Mouse (Mus musculus) lung, adult 2 months (tissue): Measurements from ENCODE around the gene Hist1h1t. TPM values are rescaled to one million over a fixed set of nuclear protein-coding genes. Genes with fewer than 3 reads are reported as not detected.

Source experiments
- DNase-seq: peaks from one replicate; pipeline ENCODE4 v3.0.0; 2022
- H3K4me1 ChIP-seq: fragments of 200-500 bp; 2 replicates; pipeline ENCODE4 v1.6.1; 2011; ENCODE audit warnings: low read length; ENCODE audit not compliant: control insufficient read depth, insufficient read depth
- H3K4me3 ChIP-seq: fragments of 200-500 bp; replicated peaks from 2 replicates; pipeline ENCODE3; 2011; ENCODE audit warnings: low read depth, mild to moderate bottlenecking, control low read depth, low read length; ENCODE audit errors: extremely low read depth
- CTCF ChIP-seq: fragments of 200-500 bp; IDR thresholded peaks from 2 replicates; pipeline ENCODE4 v1.5.1; 2011; ENCODE audit warnings: mild to moderate bottlenecking, low read length, control low read depth; ENCODE audit not compliant: insufficient read depth
- POLR2A ChIP-seq: fragments of 200-500 bp; IDR thresholded peaks from 2 replicates; pipeline ENCODE4 v1.6.1; 2011; ENCODE audit warnings: low read depth, mild to moderate bottlenecking, control low read depth, low read length, borderline replicate concordance; ENCODE audit errors: extremely low read depth
- WGBS: fragments of 180-500 bp; shearing (Covaris S2); methylation state at CpG from one replicate; pipeline ENCODE4 v1.1.7; 2018; 5-methylcytosine and 5-hydroxymethylcytosine counted together
- polyA plus RNA-seq: library from polyadenylated mRNA; depleted of rRNA; stranded (reverse); fragments of >200 nt; gene quantifications from 2 replicates; pipeline ENCODE4 v1.2.3, GENCODE M21; 2012

Hist1h1t gene
- polyA plus RNA-seq, 1 experiment = not detected

DNA sequence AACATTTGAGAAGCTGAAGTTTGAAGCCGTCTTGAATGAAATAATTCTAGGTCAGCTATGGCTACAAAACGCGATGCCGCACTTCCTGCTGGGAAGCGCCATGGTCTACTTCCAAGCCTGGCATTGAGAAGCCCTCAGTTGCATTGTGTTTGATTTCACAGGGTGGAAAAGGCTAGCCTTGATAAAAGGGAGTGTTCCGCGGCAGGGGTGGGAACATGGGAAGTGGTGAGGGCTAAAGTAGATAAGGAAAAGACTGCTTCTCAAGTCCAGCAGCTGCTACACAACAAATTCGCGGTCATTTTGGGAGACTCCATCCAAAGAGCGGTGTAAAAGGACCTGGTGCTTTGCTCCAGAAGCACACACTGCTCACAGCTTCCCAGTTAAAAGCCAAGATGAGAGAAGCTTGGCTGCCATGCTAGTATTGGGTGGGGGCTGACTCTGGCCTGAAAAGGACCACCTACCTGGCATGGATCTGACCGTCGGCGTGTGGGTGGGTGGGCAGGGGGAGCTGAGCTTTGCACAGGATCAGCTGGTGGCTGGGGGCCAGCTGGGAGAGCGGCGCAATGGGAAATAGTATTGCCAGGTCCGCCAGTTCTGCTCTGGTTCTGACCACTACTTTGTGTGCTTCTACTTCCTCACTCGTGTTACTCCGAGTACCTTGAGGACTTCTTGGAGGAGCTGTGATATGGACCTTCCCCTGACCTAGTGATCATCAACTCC is 33.0 kb downstream of the Hist1h1t start:
- no peak overlapping the region for H3K4me3 ChIP-seq
- TF ChIP-seq CTCF (no peak), POLR2A (no peak)
- no peak for DNase-seq
- WGBS = 79% methylated on average over 18 of the region's 18 CpGs
- no peaks in the 10 kb centered on the region for H3K4me1 ChIP-seq

DNA sequence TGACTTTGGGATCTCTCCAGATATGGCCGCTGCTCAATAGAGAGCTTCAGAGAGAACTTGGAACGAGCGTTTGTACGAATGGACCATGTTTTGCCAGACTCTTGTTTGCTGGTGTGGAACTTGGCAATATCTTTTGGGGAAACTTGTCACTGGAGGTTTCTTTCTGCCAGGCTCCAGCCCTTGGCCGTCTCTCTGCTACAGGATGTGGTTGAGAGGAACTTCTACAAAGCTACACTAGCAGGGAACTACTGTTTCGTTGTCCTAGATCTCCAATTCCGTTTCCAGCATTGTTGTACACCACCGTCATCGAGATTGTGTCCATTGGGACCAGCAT is 33.5 kb downstream of the Hist1h1t start:
- DNase-seq = no peak
- WGBS = 80% methylated on average over 9 of the region's 9 CpGs
- no peaks in the 10 kb centered on the region for H3K4me1 ChIP-seq
- H3K4me3 ChIP-seq = no peak overlapping the region
- TF ChIP-seq CTCF (no peak), POLR2A (no peak)

- Histone ChIP-seq H3K4me3 (no peak overlapping the region), H3K4me1 (no peaks in the 10 kb centered on the region)
- DNase-seq = no peak
- TF ChIP-seq POLR2A (no peak), CTCF (no peak)
- WGBS = 91% methylated on average over 5 of the region's 5 CpGs
Observed at GRCm38 (mm10) chr13:23729706-23730105, 34.1 kb downstream of the Hist1h1t start.

DNA sequence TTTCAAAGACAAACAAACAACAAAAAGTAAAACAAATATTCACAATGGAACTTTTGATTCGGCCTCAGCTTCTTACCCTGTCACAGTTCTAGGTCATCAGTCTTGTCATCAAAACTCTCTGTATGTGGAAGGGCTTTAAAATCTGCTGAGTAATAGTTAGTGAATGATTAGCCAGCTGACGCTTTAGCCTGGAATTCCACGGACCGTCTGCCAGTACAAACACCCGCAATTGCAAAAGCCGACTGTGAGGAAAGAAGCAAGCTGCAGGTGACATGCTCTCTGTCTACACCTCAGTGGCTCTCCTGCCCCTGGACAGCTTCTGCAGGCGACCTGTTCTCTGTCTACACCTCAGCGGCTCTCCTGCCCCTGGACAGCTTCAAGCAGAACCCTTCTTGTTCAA is 34.9 kb downstream of the Hist1h1t start:
- DNase-seq = no peak
- Histone ChIP-seq H3K4me1 (no peaks in the 10 kb centered on the region), H3K4me3 (no peak overlapping the region)
- 32% methylated on average over 8 of the region's 8 CpGs for WGBS
- TF ChIP-seq CTCF (no peak), POLR2A (no peak)

GRCm38 (mm10) chr13:23732156-23732804 is 36.7 kb downstream of the Hist1h1t start:
- TF ChIP-seq CTCF (peak; percentile 45; the same call in 1 of the 2 replicates), POLR2A (no peak)
- WGBS = 22% methylated on average over 8 of the region's 8 CpGs
- DNase-seq = no peak
- Histone ChIP-seq H3K4me3 (no peak overlapping the region), H3K4me1 (no peaks in the 10 kb centered on the region)

GRCm38 (mm10) chr13:23737091-23737490 is 41.5 kb downstream of the Hist1h1t start:
- TF ChIP-seq CTCF (no peak), POLR2A (no peak)
- Histone ChIP-seq H3K4me3 (no peak overlapping the region), H3K4me1 (peaks cover 4% of the 10 kb centered on the region)
- WGBS = 93% methylated on average over 5 of the region's 5 CpGs
- no peak for DNase-seq

- TF ChIP-seq POLR2A = no peak
- TF ChIP-seq CTCF = no peak
Observed at GRCm38 (mm10) chr13:23738041-23738440, 42.4 kb downstream of the Hist1h1t start.

GRCm38 (mm10) chr13:23738677-23739068 is 43.1 kb downstream of the Hist1h1t start, which contains the start of gene Hist1h1c:
Gene Hist1h1c (plus strand): TSS chr13:23738808.
- peak; percentile 86 for DNase-seq
- WGBS = under 1% methylated on average over 38 of the region's 38 CpGs
- peak within 1 kb of the TSS; percentile 100 for H3K4me3 ChIP-seq
- peak; percentile 99 for TF ChIP-seq POLR2A
- TF ChIP-seq CTCF = no peak
- peaks cover 4% of the 10 kb centered on the region for H3K4me1 ChIP-seq

More at GRCm38 (mm10) chr13:23738041-23738440, 42.4 kb downstream of the Hist1h1t start:
- WGBS = 26% methylated on average over 4 of the region's 4 CpGs
- DNase-seq = no peak
- peaks cover 4% of the 10 kb centered on the region for H3K4me1 ChIP-seq
- peak overlapping the region; percentile 32 for H3K4me3 ChIP-seq

GRCm38 (mm10) chr13:23739069-23739921 is 43.7 kb downstream of the Hist1h1t start:
- Histone ChIP-seq H3K4me1 (peaks cover 4% of the 10 kb centered on the region), H3K4me3 (peak overlapping the region; percentile 100)
- under 1% methylated on average over 39 of the region's 39 CpGs for WGBS
- peak; percentile 88 for DNase-seq
- no peak for TF ChIP-seq CTCF
- TF ChIP-seq POLR2A = peak; percentile 92
